Mouse (Mus musculus) Muller cell, postnatal 12 days (primary cell): ENCODE measurements around the gene Arpc5l.
"Not testable (repeated sequence)": the region's sequence is repeated elsewhere in the genome, so short reads cannot be mapped to it uniquely, and the experiment has no call there.

ENCODE experiments used
- DNase-seq: peaks from one replicate; pipeline ENCODE4 v3.0.0-alpha.2; 2015; ENCODE audit errors: inconsistent ontology term

The Arpc5l gene

GRCm38 (mm10) chr2:38999910-39000586 is 5.1 kb upstream of the Arpc5l start:
- no peak for DNase-seq

- no peak for DNase-seq
These were observed 4.6 kb upstream of the Arpc5l start for GRCm38 (mm10) chr2:39000587-39000919.

GRCm38 (mm10) chr2:39001866-39002265 is 3.3 kb upstream of the Arpc5l start:
- DNase-seq, result no peak

GRCm38 (mm10) chr2:39003106-39003505 is 2.0 kb upstream of the Arpc5l start:
- DNase-seq, result no peak

GRCm38 (mm10) chr2:39003512-39003911 is 1.6 kb upstream of the Arpc5l start:
- DNase-seq, result no peak

- DNase-seq, result peak; percentile 42
These were observed 776 bp upstream of the Arpc5l start for GRCm38 (mm10) chr2:39004372-39004771.

GRCm38 (mm10) chr2:39005574-39006079 is 479 bp downstream of the Arpc5l start, which contains the start of gene Rpl35:
Rpl35 (minus strand) TSS chr2:39005624.
- DNase-seq, result peak; percentile 66

- no peak for DNase-seq
These were observed 1.1 kb downstream of the Arpc5l start for GRCm38 (mm10) chr2:39006149-39006730.

- DNase-seq, result peak; percentile 96
These were observed 2.7 kb downstream of the Arpc5l start for GRCm38 (mm10) chr2:39007865-39008264.

GRCm38 (mm10) chr2:39008350-39008851 is 3.3 kb downstream of the Arpc5l start:
- no peak for DNase-seq

GRCm38 (mm10) chr2:39008954-39009365 is 3.8 kb downstream of the Arpc5l start:
- DNase-seq, result peak; percentile 28

GRCm38 (mm10) chr2:39010144-39010543 is 5.0 kb downstream of the Arpc5l start:
- DNase-seq, result not testable (repeated sequence)

- no peak for DNase-seq
These were observed 6.1 kb downstream of the Arpc5l start for GRCm38 (mm10) chr2:39011264-39011663.

GRCm38 (mm10) chr2:39011971-39012370 is 6.8 kb downstream of the Arpc5l start:
- no peak for DNase-seq

- DNase-seq, result no peak
These were observed 7.7 kb downstream of the Arpc5l start for GRCm38 (mm10) chr2:39012768-39013279.

- DNase-seq, result no peak
These were observed 11.4 kb downstream of the Arpc5l start for GRCm38 (mm10) chr2:39016581-39016980.

GRCm38 (mm10) chr2:39020004-39020403 is 14.9 kb downstream of the Arpc5l start:
- DNase-seq, result no peak

GRCm38 (mm10) chr2:39031611-39032010 is 26.5 kb downstream of the Arpc5l start:
- DNase-seq, result no peak

GRCm38 (mm10) chr2:39040215-39040614 is 35.1 kb downstream of the Arpc5l start:
- DNase-seq, result no peak

- no peak for DNase-seq
These were observed 43.4 kb downstream of the Arpc5l start for GRCm38 (mm10) chr2:39048515-39048914.

GRCm38 (mm10) chr2:39064687-39065399 is 59.7 kb downstream of the Arpc5l start:
- no peak for DNase-seq
